Mouse (Mus musculus) liver, postnatal 0 days (tissue): Measurements from ENCODE around the gene Thsd7a.

Experiments used
- CTCF ChIP-seq: sonication (generic); IDR thresholded peaks from 2 replicates; pipeline ENCODE4 v1.5.1; 2016; ENCODE audit warnings: antibody characterized with exemption, low read depth
- EP300 ChIP-seq: IDR thresholded peaks from 2 replicates; pipeline ENCODE4 v1.6.1; 2016; ENCODE audit warnings: antibody characterized with exemption, low read depth, mild to moderate bottlenecking

GRCm38 (mm10) chr6:12772799-12773198 is 23.6 kb upstream of the Thsd7a start:
- no peak for TF ChIP-seq CTCF
- TF ChIP-seq EP300 = no peak
